Mouse (Mus musculus) hindbrain, postnatal 0 days (tissue): Measurements from ENCODE around the gene Olfr960. TPM values are rescaled to one million over a fixed set of nuclear protein-coding genes. Genes with fewer than 3 reads are reported as not detected.
A peak's percentile ranks its signal among the peaks of the same experiment; 100 is the strongest.

Experiments
- ATAC-seq: fragments of 200-750 bp; cut with Nextera tagmentation; 2 replicates; pipeline ENCODE4 v1.8.0; 2017; ENCODE audit warnings: mild to moderate bottlenecking, moderate TSS enrichment, moderate library complexity
- DNase-seq: peaks from one replicate; pipeline ENCODE4 v3.0.0-alpha.2; 2015; ENCODE audit warnings: low spot score
- H3K27ac ChIP-seq: fragments of 300-500 bp; sonication (generic); 2 replicates; pipeline ENCODE4 v1.5.1; 2014; ENCODE audit warnings: mild to moderate bottlenecking
- H3K27me3 ChIP-seq: fragments of 300-500 bp; sonication (generic); 2 replicates; pipeline ENCODE4 v1.6.1; 2014; ENCODE audit warnings: low read length, mixed read lengths; ENCODE audit not compliant: insufficient read depth
- H3K36me3 ChIP-seq: fragments of 300-500 bp; sonication (generic); 2 replicates; pipeline ENCODE4 v1.6.1; 2014; ENCODE audit warnings: low read length, mixed read lengths; ENCODE audit not compliant: insufficient read depth
- H3K4me1 ChIP-seq: fragments of 300-500 bp; sonication (generic); 2 replicates; pipeline ENCODE4 v1.6.1; 2014; ENCODE audit warnings: antibody characterized with exemption, low read length, mixed read lengths; ENCODE audit not compliant: insufficient read depth
- H3K4me2 ChIP-seq: fragments of 300-500 bp; sonication (generic); 2 replicates; pipeline ENCODE4 v1.6.1; 2014; ENCODE audit warnings: low read depth, mild to moderate bottlenecking, low read length, moderate library complexity, mixed read lengths
- H3K4me3 ChIP-seq: fragments of 300-500 bp; sonication (generic); 2 replicates; pipeline ENCODE4 v1.5.1; 2014; ENCODE audit warnings: low read length
- H3K9ac ChIP-seq: fragments of 300-500 bp; sonication (generic); replicated peaks from 2 replicates; pipeline ENCODE4 v1.6.1; 2014; ENCODE audit warnings: mild to moderate bottlenecking, low read length, moderate library complexity, mixed read lengths
- H3K9me3 ChIP-seq: fragments of 300-500 bp; sonication (generic); 2 replicates; pipeline ENCODE4 v1.6.1; 2016; ENCODE audit warnings: low read length, mixed read lengths
- CTCF ChIP-seq: IDR thresholded peaks from 2 replicates; pipeline ENCODE4 v1.5.1; 2016; ENCODE audit warnings: antibody characterized with exemption, control low read depth, low read depth
- WGBS: fragments of 180-500 bp; shearing (Covaris S2); extraction: QIAGEN DNeasy Blood & Tissue Kit; methylation state at CpG from one replicate; pipeline ENCODE4 v1.1.7; 2014; 5-methylcytosine and 5-hydroxymethylcytosine counted together
- polyA plus RNA-seq: library from polyadenylated mRNA; unstranded; fragments of >200 nt; fragmentation: Nextera tagmentation; extraction: Ambion mirVana; gene quantifications from 2 replicates; pipeline ENCODE4 v1.2.1, GENCODE M21; 2015
- total RNA-seq: library from RNA; depleted of rRNA; stranded (reverse); fragments of >200 nt; gene quantifications from 2 replicates; pipeline ENCODE4 v1.2.3, GENCODE M21; 2014

Olfr960 gene
- total and polyA plus RNA-seq, 2 experiments from 2014 or later, result not detected

DNA sequence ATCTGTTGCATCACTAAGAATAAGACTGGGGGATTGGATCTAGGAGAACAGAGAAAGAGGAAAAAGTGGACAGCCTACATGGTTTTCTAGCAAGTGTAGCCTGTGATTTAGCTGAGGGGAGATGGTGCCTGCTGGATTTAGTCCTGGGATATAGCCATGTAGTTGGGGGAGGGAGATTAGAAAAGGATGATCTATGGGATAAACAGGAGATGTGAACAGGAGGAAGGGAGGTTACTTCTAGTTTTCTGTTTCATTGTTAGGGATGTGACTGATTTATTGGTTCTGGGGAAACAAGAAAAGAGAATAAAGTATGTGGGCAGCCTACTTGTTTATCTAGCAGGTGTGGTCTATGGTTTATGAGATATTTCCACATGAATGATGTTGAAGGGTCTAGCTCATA, 12.7 kb upstream of the Olfr960 start:
- Histone ChIP-seq H3K4me3 (no peak overlapping the region), H3K4me1 (0 out of 2 replicates have a peak, but pooled peaks cover 4% of the 10 kb centered on the region), H3K4me2 (no peak overlapping the region), H3K27me3 (no peaks in the 10 kb centered on the region), H3K27ac (no peak overlapping the region), H3K9me3 (no peaks in the 10 kb centered on the region), H3K9ac (no peak overlapping the region), H3K36me3 (no peaks in the 10 kb centered on the region)
- no peak for TF ChIP-seq CTCF
- no peak for DNase-seq
- ATAC-seq, result no peak

GRCm38 (mm10) chr9:39610355-39610754, 10.8 kb upstream of the Olfr960 start, which contains the start of gene Olfr148:
Olfr148 (plus strand) TSS chr9:39610655.
- ATAC-seq (no peak), DNase-seq (no peak)
- Histone ChIP-seq H3K9me3 (no peaks in the 10 kb centered on the region), H3K9ac (no peak within 1 kb of the TSS), H3K36me3 (no peaks in the 10 kb centered on the region), H3K27me3 (no peaks in the 10 kb centered on the region), H3K4me3 (no peak within 1 kb of the TSS), H3K4me1 (no peaks in the 10 kb centered on the region), H3K4me2 (no peak within 1 kb of the TSS), H3K27ac (no peak within 1 kb of the TSS)
- no peak for TF ChIP-seq CTCF
- WGBS, result 75% methylated on average over 3 of the region's 3 CpGs

- ATAC-seq, result no peak
- Histone ChIP-seq H3K4me2 (no peak overlapping the region), H3K27ac (no peak overlapping the region), H3K27me3 (no peaks in the 10 kb centered on the region), H3K4me1 (no peaks in the 10 kb centered on the region), H3K9ac (no peak overlapping the region), H3K36me3 (no peaks in the 10 kb centered on the region), H3K4me3 (no peak overlapping the region), H3K9me3 (no peaks in the 10 kb centered on the region)
- peak; percentile 73 for TF ChIP-seq CTCF
- DNase-seq, result peak; percentile 76
- WGBS, result 75% methylated on average over 1 of the region's 1 CpGs
Measured at GRCm38 (mm10) chr9:39611953-39612352, 9.2 kb upstream of the Olfr960 start.

DNA sequence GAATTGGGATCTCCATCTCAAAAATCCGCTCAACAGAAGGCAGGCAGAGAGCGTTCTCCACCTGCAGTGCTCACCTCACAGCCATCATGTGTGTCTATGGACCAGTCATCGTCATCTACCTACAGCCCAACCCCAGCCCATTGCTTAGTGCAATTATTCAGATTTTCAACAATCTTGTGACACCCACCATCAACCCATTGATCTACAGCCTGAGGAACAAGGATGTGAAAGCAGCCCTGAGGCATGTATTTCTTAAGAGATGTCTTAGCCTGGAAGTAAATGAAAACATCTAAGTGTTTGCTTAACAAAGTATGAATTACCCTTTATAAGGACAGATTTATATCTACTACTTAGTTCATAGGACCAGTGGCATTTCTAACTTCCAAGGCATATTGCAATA, 2.6 kb downstream of the Olfr960 start:
- TF ChIP-seq CTCF, result no peak
- ATAC-seq (no peak), DNase-seq (no peak)
- Histone ChIP-seq H3K4me1 (no peaks in the 10 kb centered on the region), H3K4me2 (no peak overlapping the region), H3K36me3 (no peaks in the 10 kb centered on the region), H3K27ac (no peak overlapping the region), H3K9ac (no peak overlapping the region), H3K4me3 (no peak overlapping the region), H3K27me3 (no peaks in the 10 kb centered on the region), H3K9me3 (no peaks in the 10 kb centered on the region)
- WGBS, result 94% methylated on average over 3 of the region's 3 CpGs

GRCm38 (mm10) chr9:39624711-39625110, 3.5 kb downstream of the Olfr960 start:
- H3K9ac ChIP-seq, result no peak overlapping the region
- H3K27ac ChIP-seq, result no peak overlapping the region
- ATAC-seq, result no peak
- no peak overlapping the region for H3K4me3 ChIP-seq
- H3K9me3 ChIP-seq, result no peaks in the 10 kb centered on the region
- no peaks in the 10 kb centered on the region for H3K36me3 ChIP-seq
- DNase-seq, result no peak
- 85% methylated on average over 2 of the region's 2 CpGs for WGBS
- no peaks in the 10 kb centered on the region for H3K4me1 ChIP-seq
- no peaks in the 10 kb centered on the region for H3K27me3 ChIP-seq
- no peak overlapping the region for H3K4me2 ChIP-seq
- no peak for TF ChIP-seq CTCF

- TF ChIP-seq CTCF, result no peak
- H3K4me2 ChIP-seq, result no peak overlapping the region
- no peaks in the 10 kb centered on the region for H3K27me3 ChIP-seq
- no peaks in the 10 kb centered on the region for H3K4me1 ChIP-seq
- no peak overlapping the region for H3K9ac ChIP-seq
- no peaks in the 10 kb centered on the region for H3K9me3 ChIP-seq
- no peak overlapping the region for H3K4me3 ChIP-seq
- DNase-seq (no peak), ATAC-seq (no peak)
- WGBS, result 93% methylated on average over 2 of the region's 2 CpGs
- no peaks in the 10 kb centered on the region for H3K36me3 ChIP-seq
- H3K27ac ChIP-seq, result no peak overlapping the region
Measured at GRCm38 (mm10) chr9:39629069-39629468, 7.9 kb downstream of the Olfr960 start.

DNA sequence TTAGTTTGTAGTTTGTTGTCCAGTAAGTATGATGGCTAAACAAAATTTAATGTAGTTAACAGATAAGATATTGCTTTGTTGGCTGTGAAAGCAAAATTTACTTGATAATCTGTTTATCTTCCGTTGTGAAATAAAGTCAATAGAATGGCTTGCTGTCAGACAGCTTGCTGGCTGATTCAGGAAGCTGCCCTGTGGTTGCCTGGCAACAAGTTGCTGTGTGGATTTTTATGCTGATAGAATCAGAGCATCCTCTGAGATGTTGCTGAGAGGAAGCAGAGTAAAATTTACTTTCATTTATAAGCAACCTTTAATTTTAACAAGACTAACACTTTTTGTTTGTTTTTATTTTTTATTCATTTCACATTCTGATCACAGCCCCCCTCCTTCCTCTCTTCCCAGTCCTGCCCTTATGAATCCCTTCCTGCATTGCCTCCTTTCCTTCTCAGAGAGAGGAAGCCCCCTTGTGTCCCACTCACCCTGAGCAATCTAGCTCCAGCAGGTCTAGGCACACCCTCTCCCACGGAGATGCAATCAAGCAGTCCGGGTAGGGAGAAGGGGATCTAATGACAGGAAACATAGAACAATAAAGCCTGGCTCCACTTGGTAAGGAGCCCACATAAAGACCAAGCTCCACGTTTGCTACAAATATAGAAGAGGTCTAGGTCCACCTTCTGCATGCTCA, 12.9 kb downstream of the Olfr960 start:
- Histone ChIP-seq H3K36me3 (no peaks in the 10 kb centered on the region), H3K9ac (no peak overlapping the region), H3K4me2 (no peak overlapping the region), H3K27me3 (no peaks in the 10 kb centered on the region), H3K27ac (0 out of 2 replicates have a peak overlapping the region, but pooled peaks have one; percentile 51), H3K9me3 (no peaks in the 10 kb centered on the region), H3K4me3 (no peak overlapping the region), H3K4me1 (no peaks in the 10 kb centered on the region)
- WGBS, result 20% methylated on average over 4 of the region's 4 CpGs
- peak; percentile 64 for DNase-seq
- peak; percentile 61; the same call in 1 of the 2 replicates for ATAC-seq
- TF ChIP-seq CTCF, result no peak
